Mouse (Mus musculus) lung, adult 2 months (tissue): ENCODE data around the gene Srrm4.

ENCODE experiments used
- CTCF ChIP-seq: fragments of 200-500 bp; IDR thresholded peaks from 2 replicates; pipeline ENCODE4 v1.5.1; 2011; ENCODE audit warnings: mild to moderate bottlenecking, low read length, control low read depth; ENCODE audit not compliant: insufficient read depth
- POLR2A ChIP-seq: fragments of 200-500 bp; IDR thresholded peaks from 2 replicates; pipeline ENCODE4 v1.6.1; 2011; ENCODE audit warnings: low read depth, mild to moderate bottlenecking, control low read depth, low read length, borderline replicate concordance; ENCODE audit errors: extremely low read depth

GRCm38 (mm10) chr5:116449522-116450225 is 141.9 kb downstream of the Srrm4 start:
- TF ChIP-seq CTCF = no peak
- no peak for TF ChIP-seq POLR2A
